Mouse (Mus musculus) thymus, adult 2 months (tissue): ENCODE measurements around the gene Col11a2.

Experiments used
- CTCF ChIP-seq: fragments of 200-500 bp; IDR thresholded peaks from 2 replicates; pipeline ENCODE4 v1.5.1; 2012; ENCODE audit warnings: mild to moderate bottlenecking, control low read depth, low read length, moderate library complexity, borderline replicate concordance; ENCODE audit not compliant: control insufficient read depth, poor library complexity, insufficient read depth; ENCODE audit errors: extremely low read depth
- POLR2A ChIP-seq: fragments of 200-500 bp; IDR thresholded peaks from 2 replicates; pipeline ENCODE4 v1.6.1; 2012; ENCODE audit warnings: mild to moderate bottlenecking, low read length, control low read depth, moderate library complexity; ENCODE audit not compliant: control insufficient read depth, poor library complexity, insufficient read depth; ENCODE audit errors: extremely low read depth

DNA sequence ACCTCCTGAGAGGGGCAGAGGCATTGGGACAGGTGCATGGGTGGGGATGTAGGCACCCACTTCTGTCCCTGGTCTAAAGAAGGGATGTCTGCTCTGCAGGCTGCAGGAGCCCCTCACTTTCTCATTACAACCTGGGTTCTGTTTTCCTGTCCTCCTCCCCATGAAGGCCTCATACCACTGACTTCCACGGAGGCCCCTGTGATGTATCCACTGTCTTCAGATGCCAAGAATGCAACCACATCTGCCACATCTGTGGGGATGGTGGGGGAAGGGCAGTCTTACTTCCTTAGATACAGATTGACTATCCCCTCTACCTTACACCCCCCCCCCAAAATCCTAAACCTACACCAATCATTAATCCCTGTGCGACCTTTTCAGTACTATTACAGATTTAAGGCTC is 13.0 kb upstream of the Col11a2 start:
- TF ChIP-seq POLR2A (no peak), CTCF (no peak)
